Mouse (Mus musculus): Measurements from ENCODE around the gene Zfp597.
A peak's percentile ranks its signal among the peaks of the same experiment; 100 is the strongest.
"Not testable (repeated sequence)": the region's sequence is repeated elsewhere in the genome, so short reads cannot be mapped to it uniquely, and the experiment has no call there.

Gene Zfp597

GRCm38 (mm10) chr16:3854437-3855182 lies 29.8 kb downstream of the Zfp597 start:
- no peak for DNase-seq

GRCm38 (mm10) chr16:3852586-3852985 lies 31.8 kb downstream of the Zfp597 start:
- no peak for DNase-seq

- not testable (repeated sequence) for DNase-seq
These were observed 33.1 kb downstream of the Zfp597 start for GRCm38 (mm10) chr16:3851301-3851700.

GRCm38 (mm10) chr16:3848416-3848815 lies 35.9 kb downstream of the Zfp597 start:
- no peak for DNase-seq

- no peak for DNase-seq
These were observed 36.5 kb downstream of the Zfp597 start for GRCm38 (mm10) chr16:3847871-3848270.

- DNase-seq: peak; percentile 94
These were observed 37.4 kb downstream of the Zfp597 start, which contains the start of gene Zfp174 for GRCm38 (mm10) chr16:3846711-3847518. Gene Zfp174 (plus strand): TSS chr16:3847268.

- DNase-seq: no peak
These were observed 40.6 kb downstream of the Zfp597 start for GRCm38 (mm10) chr16:3843796-3844195.

- no peak for DNase-seq
These were observed 41.4 kb downstream of the Zfp597 start for GRCm38 (mm10) chr16:3842989-3843388.

GRCm38 (mm10) chr16:3839157-3839885 lies 45.0 kb downstream of the Zfp597 start:
- no peak for DNase-seq

- no peak for DNase-seq
These were observed 48.9 kb downstream of the Zfp597 start for GRCm38 (mm10) chr16:3835461-3835860.

- no peak for DNase-seq
These were observed 53.7 kb downstream of the Zfp597 start, which contains the start of gene Olfr15 for GRCm38 (mm10) chr16:3830588-3831109. Gene Olfr15 (plus strand): TSS chr16:3830878.

- no peak for DNase-seq
These were observed 54.6 kb downstream of the Zfp597 start for GRCm38 (mm10) chr16:3829727-3830126.

GRCm38 (mm10) chr16:3828021-3828420 lies 56.3 kb downstream of the Zfp597 start:
- DNase-seq: no peak

- no peak for DNase-seq
These were observed 64.2 kb downstream of the Zfp597 start for GRCm38 (mm10) chr16:3820202-3820601.

GRCm38 (mm10) chr16:3814667-3815066 lies 69.7 kb downstream of the Zfp597 start:
- DNase-seq: not testable (repeated sequence)
